Mouse (Mus musculus): Measurements from ENCODE around the gene Spocd1.

The Spocd1 gene

DNA sequence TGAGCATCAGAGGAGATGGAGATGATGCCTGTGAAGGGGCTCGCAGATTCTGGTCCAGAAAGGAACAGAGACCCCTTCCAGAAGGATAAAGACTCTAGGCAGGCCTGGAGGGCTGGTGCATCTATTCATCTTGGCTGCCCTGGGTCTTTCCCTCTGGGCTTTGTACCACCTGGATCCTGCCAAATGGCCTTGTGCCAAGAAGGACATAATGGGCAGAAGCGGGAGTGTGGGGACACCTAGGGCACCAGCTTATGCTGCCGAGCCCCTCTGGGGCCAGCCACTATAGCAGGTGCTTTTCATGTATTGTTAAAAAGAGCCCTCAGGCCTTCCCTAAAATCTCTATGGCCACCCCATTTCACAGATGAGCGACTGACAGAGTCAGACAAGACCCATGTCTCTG, 49.2 kb downstream of the Spocd1 start:
- DNase-seq, result no peak

- DNase-seq, result peak; percentile 69
These were observed 49.9 kb downstream of the Spocd1 start for GRCm38 (mm10) chr4:129978930-129979329.

DNA sequence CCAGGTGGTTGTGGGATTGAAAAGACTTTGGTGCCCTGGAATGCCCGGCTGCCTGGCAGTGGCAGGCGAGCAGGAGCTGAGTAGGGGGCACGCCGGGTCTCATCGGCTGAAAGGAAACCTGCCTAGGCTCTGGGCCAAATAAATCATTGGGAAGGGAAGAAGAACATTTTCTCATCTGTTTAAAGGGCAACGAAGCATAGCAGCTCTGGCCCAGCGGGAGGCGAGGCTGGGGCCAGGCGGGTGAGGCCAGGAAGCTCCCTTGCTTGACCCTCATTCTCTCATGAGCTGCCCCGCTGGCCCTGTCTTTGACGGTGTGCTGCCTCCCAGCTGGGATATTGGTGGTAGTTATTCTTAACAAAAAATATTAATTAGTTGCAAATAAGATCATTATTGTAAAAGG, 52.6 kb downstream of the Spocd1 start:
- DNase-seq, result no peak

DNA sequence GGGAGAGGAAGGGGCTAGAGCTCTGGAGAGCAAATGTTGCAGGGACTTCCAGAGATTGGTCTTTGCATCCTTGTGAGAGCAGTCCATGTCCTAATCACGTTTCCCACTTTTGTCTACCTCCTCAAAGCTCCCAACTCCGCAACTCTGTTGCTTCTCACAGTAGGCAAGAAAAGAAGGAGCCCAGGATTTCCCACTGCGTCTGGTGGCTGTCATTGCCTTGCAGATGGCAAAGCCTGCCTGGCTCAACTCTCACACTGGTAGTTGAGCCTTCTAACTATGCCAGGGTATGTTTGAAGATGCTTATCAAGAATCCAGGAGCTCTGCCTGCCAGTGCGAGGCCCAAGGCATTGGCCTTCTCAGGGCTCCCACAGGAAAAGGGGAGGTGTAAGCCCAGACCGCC, 54.0 kb downstream of the Spocd1 start:
- no peak for DNase-seq

DNA sequence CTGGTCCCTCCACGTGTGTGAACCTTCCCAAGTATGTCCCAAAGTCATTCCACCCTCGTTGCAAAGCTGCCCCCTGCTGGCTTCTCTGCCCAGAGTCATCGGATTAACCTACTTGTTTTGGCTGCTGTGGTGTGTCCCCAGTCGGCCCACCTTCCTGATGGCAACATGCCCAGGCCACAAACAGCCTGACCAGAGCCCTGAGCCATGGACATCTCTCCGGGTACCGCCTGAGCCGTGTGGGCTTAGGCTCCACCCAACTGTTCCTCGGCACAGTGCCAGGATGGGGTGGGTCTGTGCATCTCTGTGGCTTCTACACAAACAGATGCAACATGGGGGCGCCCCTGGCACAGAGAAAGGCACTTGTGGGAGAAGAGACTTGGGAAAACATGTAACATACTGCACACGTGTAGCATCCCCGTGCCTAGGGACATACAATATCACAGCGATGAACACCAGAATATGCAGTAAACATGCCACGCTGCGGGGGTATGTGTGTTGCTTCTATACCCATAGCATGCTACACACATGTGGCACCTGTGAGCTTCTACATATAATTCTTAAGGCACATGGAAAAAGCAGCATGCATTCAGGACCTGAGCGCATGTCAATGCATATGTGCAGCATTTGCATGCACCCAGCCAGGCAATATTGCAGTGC, 54.8 kb downstream of the Spocd1 start:
- DNase-seq, result peak; percentile 96

DNA sequence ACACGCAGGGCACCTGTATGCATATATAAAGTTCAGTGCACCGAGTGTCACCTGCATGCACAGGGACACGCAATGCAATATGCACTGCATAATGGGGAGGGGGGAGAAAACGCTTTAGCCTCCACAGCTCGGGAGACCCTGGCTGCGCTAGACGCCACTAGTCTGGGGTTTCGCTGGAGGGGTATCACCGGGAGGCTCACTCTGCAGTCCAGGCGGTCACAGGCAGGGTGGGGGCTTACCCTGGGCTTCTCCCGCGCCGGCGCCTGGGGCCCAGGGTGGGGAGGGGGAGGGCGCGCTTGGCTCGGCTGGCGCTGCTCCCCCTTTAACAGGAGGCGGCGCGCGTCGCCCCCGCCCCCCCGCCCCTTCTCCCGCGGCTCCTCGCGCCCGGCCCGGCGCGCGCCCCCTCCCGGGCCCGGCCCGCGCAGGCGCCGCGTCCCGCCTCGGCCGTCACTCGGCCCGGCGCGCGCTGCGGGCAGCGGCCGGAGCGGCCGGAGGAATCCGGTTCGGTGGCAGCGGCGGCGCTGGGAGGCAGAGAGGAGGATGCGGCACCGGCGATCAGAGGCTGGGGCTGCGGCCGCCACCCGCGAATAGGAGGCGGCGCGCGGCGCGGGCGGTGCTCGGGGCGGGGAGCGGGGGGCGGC, 55.5 kb downstream of the Spocd1 start, which contains the start of gene Adgrb2:
Gene Adgrb2 (plus strand): TSS at position 450 of the 641 bp plus-strand sequence.
- peak; percentile 57 for DNase-seq

DNA sequence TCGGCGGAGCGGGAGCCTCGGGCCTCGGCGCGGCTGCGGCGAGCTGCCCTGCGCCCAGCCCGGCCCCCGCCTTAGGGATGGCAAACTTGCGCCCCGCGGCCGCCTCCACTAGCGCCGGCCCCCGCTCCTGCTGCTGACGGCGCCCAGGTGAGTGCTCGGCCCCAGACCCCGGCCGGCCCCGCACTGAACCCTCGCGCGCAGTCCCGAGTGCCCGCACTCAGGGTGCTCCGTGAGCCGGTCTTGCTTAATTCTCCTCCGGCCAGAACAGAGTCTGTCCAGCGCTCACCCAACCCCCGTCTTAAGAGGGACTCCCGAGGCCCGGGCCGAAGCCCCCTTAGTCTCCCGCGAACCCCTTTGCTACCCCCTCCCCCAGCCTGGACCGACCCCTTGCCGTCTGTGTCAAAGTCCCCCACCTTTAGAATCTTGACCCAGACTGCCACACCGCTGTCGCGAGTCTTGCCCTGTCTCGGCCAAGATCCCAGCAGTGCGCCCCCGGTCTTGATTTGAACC, 56.2 kb downstream of the Spocd1 start:
- no peak for DNase-seq

DNA sequence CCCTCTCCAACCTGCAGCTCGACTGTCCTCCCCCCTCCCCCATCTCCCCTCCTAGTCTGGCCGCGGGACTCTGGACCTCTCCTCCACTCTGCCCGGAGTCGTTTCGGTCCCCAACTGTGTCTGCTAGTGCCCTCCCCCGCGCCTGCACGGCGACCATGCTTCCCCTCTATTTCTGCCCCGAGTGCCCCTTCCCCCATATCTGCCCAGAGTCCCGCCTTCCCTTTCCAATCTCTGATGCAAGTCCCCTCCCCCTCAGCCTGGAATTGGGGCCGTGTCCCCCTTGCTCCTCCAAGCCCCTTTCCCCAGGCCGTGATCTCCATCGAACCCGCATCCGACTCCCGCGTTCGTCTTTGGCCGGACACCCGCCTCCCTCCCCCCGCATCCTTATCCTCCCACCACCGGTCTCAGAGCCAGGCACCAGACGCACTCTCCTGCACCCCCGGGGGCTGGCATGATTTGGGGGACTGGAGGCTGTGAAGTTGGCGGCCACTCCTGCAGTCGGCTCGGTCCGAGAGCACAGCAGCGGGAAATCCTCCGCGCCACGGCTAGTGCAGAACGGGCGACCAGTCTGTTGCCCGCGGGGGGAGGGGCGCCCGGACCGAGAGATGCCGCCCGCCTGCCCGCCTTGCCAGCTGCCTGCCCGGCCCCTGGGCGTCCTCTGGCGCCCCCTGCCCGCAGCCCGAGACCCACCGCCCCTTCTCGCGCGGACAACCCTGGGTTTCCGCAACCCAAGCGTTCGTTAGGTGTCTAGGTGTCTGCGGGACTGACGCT, 56.8 kb downstream of the Spocd1 start:
- peak; percentile 78 for DNase-seq

GRCm38 (mm10) chr4:129987825-129988504, 58.9 kb downstream of the Spocd1 start:
- DNase-seq, result no peak

DNA sequence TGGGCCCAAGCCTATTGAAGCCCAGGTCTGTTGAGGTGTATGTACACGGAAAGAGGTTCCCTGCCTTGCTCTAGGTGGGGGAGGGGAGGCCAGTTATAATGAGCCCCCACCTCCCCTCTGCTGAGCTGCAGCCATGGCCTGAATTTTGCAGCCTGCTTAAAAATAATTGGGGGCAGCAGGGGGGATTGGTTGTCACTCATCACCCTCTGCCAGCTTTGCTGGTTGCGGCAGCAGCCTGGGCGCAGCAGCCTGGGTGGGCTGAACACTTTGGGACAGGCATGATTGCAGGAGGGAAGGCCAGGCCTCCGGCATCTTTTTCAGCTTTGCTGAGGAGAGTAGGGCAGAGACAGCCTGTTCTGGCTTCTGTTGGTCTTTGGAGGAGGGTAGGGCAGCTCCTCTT, 60.9 kb downstream of the Spocd1 start:
- no peak for DNase-seq

- no peak for DNase-seq
These were observed 63.7 kb downstream of the Spocd1 start for GRCm38 (mm10) chr4:129992720-129993119.

DNA sequence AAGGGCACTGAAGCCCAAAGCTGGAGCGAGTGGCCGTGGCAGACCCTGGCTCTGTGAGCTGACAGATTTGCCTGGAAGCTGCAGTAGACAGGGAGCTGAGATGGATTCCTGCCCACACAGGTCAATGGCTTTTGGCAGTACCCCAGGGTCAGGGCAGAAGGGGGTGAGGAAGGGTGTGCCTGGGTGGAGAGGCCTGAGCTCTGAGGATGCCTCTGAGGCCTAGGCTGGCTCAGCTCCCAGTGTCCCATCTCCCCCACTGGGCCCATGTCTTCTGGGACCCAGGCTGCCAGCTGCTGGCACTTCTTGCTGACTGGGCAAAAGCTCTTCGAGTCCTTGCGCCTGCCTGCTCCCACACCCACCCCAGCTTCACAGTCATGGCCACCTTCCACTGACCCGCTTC, 64.2 kb downstream of the Spocd1 start:
- no peak for DNase-seq

GRCm38 (mm10) chr4:129993944-129994695, 65.1 kb downstream of the Spocd1 start:
- no peak for DNase-seq

DNA sequence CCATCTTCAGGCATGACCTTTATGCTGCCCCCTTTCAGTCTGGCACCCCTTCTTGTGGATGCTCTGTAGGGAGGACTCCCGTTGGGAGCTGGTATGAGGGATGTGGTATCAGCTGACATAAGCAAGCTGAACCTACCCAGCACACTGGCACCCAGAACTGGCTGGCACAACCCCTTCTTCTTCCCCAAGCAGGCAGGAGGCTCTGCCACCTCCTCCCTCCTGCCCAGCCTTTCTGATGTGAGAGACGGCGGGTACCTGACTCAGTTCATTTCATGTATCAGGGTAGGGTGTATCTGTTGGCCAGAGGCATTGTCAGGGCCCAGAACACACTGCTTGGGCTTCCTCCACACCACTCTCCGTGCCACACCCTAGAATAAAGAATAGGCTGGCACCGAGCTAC, 65.7 kb downstream of the Spocd1 start:
- no peak for DNase-seq

- no peak for DNase-seq
These were observed 66.2 kb downstream of the Spocd1 start for GRCm38 (mm10) chr4:129995255-129995654.

GRCm38 (mm10) chr4:129996015-129996414, 67.0 kb downstream of the Spocd1 start:
- DNase-seq, result no peak

- no peak for DNase-seq
These were observed 69.1 kb downstream of the Spocd1 start for GRCm38 (mm10) chr4:129998124-129998523.

- DNase-seq, result no peak
These were observed 72.7 kb downstream of the Spocd1 start for GRCm38 (mm10) chr4:130001710-130002109.

- peak; percentile 71 for DNase-seq
These were observed 73.1 kb downstream of the Spocd1 start for GRCm38 (mm10) chr4:130002157-130002556.

DNA sequence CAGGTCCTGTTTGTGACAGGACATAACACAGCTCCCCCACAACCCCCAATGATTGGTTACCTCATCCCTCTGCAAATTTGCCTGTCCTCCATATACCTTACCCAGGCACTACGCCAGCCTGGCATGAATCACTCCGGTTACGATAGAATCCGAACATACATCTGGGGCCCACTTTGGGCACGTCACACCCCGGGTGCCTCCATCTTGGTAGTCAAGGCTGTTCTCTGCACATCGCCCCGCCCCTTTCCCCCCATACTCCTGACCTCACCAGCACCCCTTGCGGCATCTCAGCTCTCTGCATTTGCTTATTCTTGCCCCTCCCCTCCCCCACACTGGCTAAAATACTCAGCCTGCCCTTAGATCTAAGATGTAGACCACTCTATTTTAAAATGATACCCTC, 76.5 kb downstream of the Spocd1 start:
- DNase-seq, result no peak

DNA sequence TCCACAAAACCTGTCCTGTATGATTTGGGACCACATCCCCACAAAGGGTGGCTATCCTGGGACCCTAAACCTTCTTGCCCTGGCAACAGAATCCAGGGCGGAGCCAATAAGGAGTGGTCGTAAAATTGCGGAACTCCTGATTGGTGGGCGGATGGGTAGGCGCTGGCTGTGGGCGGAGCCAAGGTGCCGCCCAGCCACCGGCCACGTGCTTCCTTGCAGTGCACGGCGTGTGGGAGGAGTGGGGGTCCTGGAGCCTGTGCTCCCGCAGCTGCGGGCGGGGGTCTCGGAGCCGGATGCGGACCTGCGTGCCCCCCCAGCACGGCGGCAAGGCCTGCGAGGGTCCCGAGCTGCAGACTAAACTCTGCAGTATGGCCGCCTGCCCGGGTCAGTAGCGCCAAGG, 77.5 kb downstream of the Spocd1 start:
- no peak for DNase-seq
